Mouse (Mus musculus) C2C12 (cell line): ENCODE results near the gene Sh3pxd2a. TPM values are rescaled to one million over a fixed set of nuclear protein-coding genes. Genes with fewer than 3 reads are reported as not detected.

Experiments
- H3K27me3 ChIP-seq: one replicate; pipeline ENCODE4 v1.6.1; 2011; ENCODE audit not compliant: control insufficient read depth, insufficient read depth, insufficient read length
- H3K36me3 ChIP-seq: one replicate; pipeline ENCODE4 v1.6.1; 2011; ENCODE audit not compliant: control insufficient read depth, insufficient read depth
- H3K4me3 ChIP-seq: one replicate; pipeline ENCODE4 v1.5.1; 2011; ENCODE audit warnings: mild to moderate bottlenecking, control low read depth; ENCODE audit not compliant: poor library complexity, insufficient read depth, severe bottlenecking
- H3K79me2 ChIP-seq: one replicate; pipeline ENCODE4 v1.6.1; 2011; ENCODE audit not compliant: control insufficient read depth, insufficient read depth
- H3K79me3 ChIP-seq: one replicate; pipeline ENCODE4 v1.6.1; 2011; ENCODE audit warnings: low read depth, control low read depth
- H3ac ChIP-seq: one replicate; pipeline ENCODE3; 2011; ENCODE audit warnings: low read depth; ENCODE audit not compliant: control insufficient read depth, insufficient read length
- CEBPB ChIP-seq: IDR thresholded peaks from one replicate; pipeline ENCODE4 v1.6.1; 2011; ENCODE audit warnings: low read depth, mild to moderate bottlenecking, control low read depth, moderate library complexity
- CTCF ChIP-seq: IDR thresholded peaks from one replicate; pipeline ENCODE4 v1.5.1; 2011; ENCODE audit not compliant: control insufficient read depth, insufficient read depth, insufficient read length
- FOSL1 ChIP-seq: IDR thresholded peaks from one replicate; pipeline ENCODE4 v1.8.0; 2011; ENCODE audit warnings: mild to moderate bottlenecking, low read length; ENCODE audit not compliant: poor library complexity, insufficient read depth, severe bottlenecking
- MAX ChIP-seq: IDR thresholded peaks from one replicate; pipeline ENCODE4 v1.6.1; 2011; ENCODE audit warnings: mild to moderate bottlenecking, control low read depth
- MYOD1 ChIP-seq: IDR thresholded peaks from one replicate; pipeline ENCODE4 v1.6.1; 2011; ENCODE audit warnings: low read depth; ENCODE audit not compliant: control insufficient read depth, insufficient read length
- MYOG ChIP-seq: IDR thresholded peaks from one replicate; pipeline ENCODE4 v1.6.1; 2011; ENCODE audit not compliant: control insufficient read depth, insufficient read length; ENCODE audit errors: extremely low read depth
- USF1 ChIP-seq: IDR thresholded peaks from one replicate; pipeline ENCODE4 v1.6.1; 2011; ENCODE audit warnings: low read depth, mild to moderate bottlenecking, control low read depth, moderate library complexity
- polyA plus RNA-seq: library from polyadenylated mRNA; unstranded; fragments of >200 nt; fragmentation: generic; extraction: Trizol; gene quantifications from one replicate; pipeline ENCODE4 v1.2.1, GENCODE M21; 2012; ENCODE audit warnings: missing spikeins

Gene Sh3pxd2a
- polyA plus RNA-seq, 1 experiment: 22.2 TPM

GRCm38 (mm10) chr19:47510135-47510472 lies 45.9 kb upstream of the Sh3pxd2a start:
- peaks cover 9% of the 10 kb centered on the region for H3K79me3 ChIP-seq
- peaks cover 24% of the 10 kb centered on the region for H3K79me2 ChIP-seq
- no peak for TF ChIP-seq MAX
- TF ChIP-seq CTCF: no peak
- TF ChIP-seq CEBPB: no peak
- no peak for TF ChIP-seq USF1
- no peak for TF ChIP-seq MYOD1
- TF ChIP-seq MYOG: no peak
- TF ChIP-seq FOSL1: no peak
- H3K27me3 ChIP-seq: no peaks in the 10 kb centered on the region
- H3K36me3 ChIP-seq: peaks cover 38% of the 10 kb centered on the region
- H3ac ChIP-seq: no peak overlapping the region
- H3K4me3 ChIP-seq: no peak overlapping the region

DNA sequence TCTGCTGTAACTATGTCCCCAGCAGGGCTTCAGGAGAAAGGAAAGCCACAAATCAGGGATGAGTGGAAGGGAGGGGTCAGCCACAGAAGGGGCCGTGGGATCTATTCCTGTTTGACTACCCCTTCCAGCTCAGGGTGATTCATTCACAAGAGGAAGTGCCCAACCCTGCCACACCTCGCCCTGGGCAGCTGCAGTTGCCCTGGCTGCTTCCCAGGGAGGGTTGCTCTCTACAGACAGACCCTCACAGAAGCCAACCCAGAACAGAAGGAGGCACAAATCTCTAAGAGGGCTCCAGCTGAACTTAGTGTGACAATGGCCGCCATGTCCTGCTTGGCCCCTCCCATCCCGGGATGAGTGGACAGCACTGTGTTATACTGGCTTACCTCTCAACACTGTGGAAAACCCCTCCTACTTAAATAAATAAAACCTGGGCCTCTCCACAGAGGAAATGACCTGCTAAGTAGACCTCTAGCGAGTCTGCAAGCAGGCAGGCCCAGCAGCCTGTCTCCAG lies 44.6 kb upstream of the Sh3pxd2a start:
- H3K36me3 ChIP-seq: peaks cover 41% of the 10 kb centered on the region
- H3ac ChIP-seq: peak overlapping the region; percentile 46
- peaks cover 32% of the 10 kb centered on the region for H3K79me2 ChIP-seq
- H3K27me3 ChIP-seq: no peaks in the 10 kb centered on the region
- peaks cover 13% of the 10 kb centered on the region for H3K79me3 ChIP-seq
- peak; percentile 87 for TF ChIP-seq MYOD1
- TF ChIP-seq MAX: peak; percentile 66
- TF ChIP-seq CEBPB: no peak
- peak; percentile 10 for TF ChIP-seq FOSL1
- no peak for TF ChIP-seq CTCF
- no peak overlapping the region for H3K4me3 ChIP-seq

- no peak for TF ChIP-seq FOSL1
- no peak for TF ChIP-seq MYOG
- TF ChIP-seq USF1: no peak
- TF ChIP-seq CEBPB: no peak
- no peak for TF ChIP-seq MAX
- TF ChIP-seq CTCF: no peak
- no peak for TF ChIP-seq MYOD1
- Histone ChIP-seq H3K79me3 (peaks cover 13% of the 10 kb centered on the region), H3K36me3 (peaks cover 40% of the 10 kb centered on the region), H3K27me3 (no peaks in the 10 kb centered on the region), H3ac (peak overlapping the region; percentile 38), H3K4me3 (no peak overlapping the region), H3K79me2 (peaks cover 38% of the 10 kb centered on the region)
Observed at GRCm38 (mm10) chr19:47508191-47508590, 44.0 kb upstream of the Sh3pxd2a start.

- peak overlapping the region; percentile 76 for H3ac ChIP-seq
- H3K36me3 ChIP-seq: peaks cover 34% of the 10 kb centered on the region
- peaks cover 14% of the 10 kb centered on the region for H3K79me3 ChIP-seq
- peaks cover 44% of the 10 kb centered on the region for H3K79me2 ChIP-seq
- TF ChIP-seq MAX (peak; percentile 48), FOSL1 (no peak)
- H3K27me3 ChIP-seq: no peaks in the 10 kb centered on the region
- peak overlapping the region; percentile 33 for H3K4me3 ChIP-seq
Observed at GRCm38 (mm10) chr19:47507128-47508121, 43.2 kb upstream of the Sh3pxd2a start.

GRCm38 (mm10) chr19:47503625-47504024 lies 39.4 kb upstream of the Sh3pxd2a start:
- Histone ChIP-seq H3K36me3 (peaks cover 32% of the 10 kb centered on the region), H3K79me2 (peaks cover 44% of the 10 kb centered on the region), H3K4me3 (no peak overlapping the region), H3K79me3 (peaks cover 16% of the 10 kb centered on the region), H3ac (no peak overlapping the region), H3K27me3 (no peaks in the 10 kb centered on the region)
- TF ChIP-seq USF1 (no peak), MAX (no peak), CTCF (peak; percentile 63), FOSL1 (no peak), CEBPB (peak; percentile 5), MYOG (no peak)

GRCm38 (mm10) chr19:47502563-47502962 lies 38.4 kb upstream of the Sh3pxd2a start:
- no peaks in the 10 kb centered on the region for H3K27me3 ChIP-seq
- TF ChIP-seq CTCF: peak; percentile 30
- TF ChIP-seq MAX: no peak
- H3K79me3 ChIP-seq: peaks cover 16% of the 10 kb centered on the region
- H3ac ChIP-seq: no peak overlapping the region
- peaks cover 32% of the 10 kb centered on the region for H3K36me3 ChIP-seq
- no peak overlapping the region for H3K4me3 ChIP-seq
- H3K79me2 ChIP-seq: peaks cover 44% of the 10 kb centered on the region
